Mouse (Mus musculus) naive thymus-derived CD4-positive, alpha-beta T cell, adult 2 months (primary cell): ENCODE data around the gene Kmt2d.

Source experiments
- DNase-seq: peaks from one replicate; pipeline ENCODE4 v3.0.0-alpha.2; 2011; ENCODE audit warnings: low read depth

Gene Kmt2d

DNA sequence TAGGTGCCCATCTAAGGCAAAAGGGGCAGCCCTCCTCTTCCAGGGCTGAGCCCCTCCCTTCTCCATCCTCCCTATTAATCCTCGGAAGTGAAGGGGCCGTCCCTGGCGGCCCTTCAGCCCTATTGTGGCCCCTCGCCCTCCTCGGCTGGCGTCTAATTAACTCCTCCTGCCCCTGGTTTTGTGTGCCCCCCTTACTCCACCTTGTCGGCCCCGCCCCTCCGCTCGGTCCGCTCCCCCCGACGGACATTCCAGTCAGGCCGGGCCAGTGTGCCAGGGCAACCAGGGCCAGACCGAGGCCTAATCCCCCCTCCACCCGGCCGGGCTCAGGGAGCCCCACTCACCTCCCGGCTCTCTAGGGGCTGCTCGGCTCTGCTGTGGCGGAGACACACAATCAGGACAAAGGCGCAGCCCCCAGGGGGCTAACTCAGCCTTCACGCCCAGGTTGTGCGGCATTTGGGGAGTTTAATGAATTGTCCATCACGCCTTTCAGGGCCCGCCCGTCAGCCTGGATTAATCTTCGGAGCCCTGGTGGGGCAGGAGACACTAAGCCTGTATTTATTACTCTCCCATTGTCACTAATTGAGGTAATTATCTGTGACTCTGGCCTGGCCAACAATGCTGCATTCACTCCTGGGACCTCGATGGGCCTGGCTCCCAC is 73.0 kb downstream of the Kmt2d start:
- no peak for DNase-seq

DNA sequence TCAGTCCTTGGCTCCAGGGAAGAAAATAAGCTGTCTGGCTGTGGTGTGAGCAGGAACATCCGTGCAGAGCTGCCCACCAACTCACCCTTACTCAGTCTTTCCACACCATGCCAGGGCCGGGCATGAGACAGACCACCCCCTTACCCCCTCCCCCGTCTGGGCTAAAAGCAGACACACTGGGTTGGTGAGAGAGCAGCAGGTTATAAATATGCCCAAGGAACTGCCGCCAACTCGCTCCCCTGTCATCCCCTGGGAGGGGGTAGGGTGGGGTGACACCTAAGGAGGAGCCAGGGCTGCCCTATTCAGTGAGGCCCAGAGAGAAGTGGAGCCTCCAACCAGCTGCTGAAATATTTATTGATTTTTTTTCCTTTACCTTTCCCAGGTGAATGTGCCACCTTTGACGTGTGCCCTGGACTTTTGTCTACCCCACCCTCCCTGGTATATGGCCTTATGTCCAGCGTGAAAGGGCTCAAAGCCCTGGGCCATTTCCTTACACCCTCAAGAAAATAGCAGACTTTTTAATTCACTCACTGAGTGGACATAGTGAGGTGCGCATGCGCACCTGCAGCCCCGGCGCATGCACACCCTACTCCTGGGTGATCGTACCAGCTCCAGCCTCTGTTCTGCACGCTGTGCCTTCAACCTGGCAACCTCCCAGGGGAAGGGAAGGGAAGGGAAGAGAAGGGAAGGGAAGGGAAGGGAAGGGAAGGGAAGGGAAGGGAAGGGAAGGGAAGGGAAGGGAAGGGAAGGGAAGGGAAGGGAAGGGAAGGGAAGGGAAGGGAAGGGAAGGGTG is 74.0 kb downstream of the Kmt2d start:
- no peak for DNase-seq

DNA sequence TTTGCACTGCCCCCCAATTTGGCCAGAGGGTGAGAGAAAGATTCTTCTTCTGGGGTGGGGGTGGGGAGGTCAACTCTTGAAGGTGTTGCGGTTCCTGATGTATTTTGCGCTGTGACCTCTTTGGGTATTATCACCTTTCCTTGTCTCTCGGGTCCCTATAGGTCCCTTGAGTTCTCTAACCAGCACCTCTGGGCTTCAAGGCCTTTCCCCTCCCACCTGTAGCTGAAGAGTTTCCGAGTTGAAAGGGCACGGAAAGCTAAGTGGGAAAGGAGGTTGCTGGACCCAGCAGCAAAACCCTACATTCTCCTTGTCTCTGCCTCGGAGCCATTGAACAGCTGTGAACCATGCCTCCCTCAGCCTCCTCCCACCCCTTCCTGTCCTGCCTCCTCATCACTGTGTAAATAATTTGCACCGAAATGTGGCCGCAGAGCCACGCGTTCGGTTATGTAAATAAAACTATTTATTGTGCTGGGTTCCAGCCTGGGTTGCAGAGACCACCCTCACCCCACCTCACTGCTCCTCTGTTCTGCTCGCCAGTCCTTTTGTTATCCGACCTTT is 77.8 kb downstream of the Kmt2d start:
- no peak for DNase-seq

DNA sequence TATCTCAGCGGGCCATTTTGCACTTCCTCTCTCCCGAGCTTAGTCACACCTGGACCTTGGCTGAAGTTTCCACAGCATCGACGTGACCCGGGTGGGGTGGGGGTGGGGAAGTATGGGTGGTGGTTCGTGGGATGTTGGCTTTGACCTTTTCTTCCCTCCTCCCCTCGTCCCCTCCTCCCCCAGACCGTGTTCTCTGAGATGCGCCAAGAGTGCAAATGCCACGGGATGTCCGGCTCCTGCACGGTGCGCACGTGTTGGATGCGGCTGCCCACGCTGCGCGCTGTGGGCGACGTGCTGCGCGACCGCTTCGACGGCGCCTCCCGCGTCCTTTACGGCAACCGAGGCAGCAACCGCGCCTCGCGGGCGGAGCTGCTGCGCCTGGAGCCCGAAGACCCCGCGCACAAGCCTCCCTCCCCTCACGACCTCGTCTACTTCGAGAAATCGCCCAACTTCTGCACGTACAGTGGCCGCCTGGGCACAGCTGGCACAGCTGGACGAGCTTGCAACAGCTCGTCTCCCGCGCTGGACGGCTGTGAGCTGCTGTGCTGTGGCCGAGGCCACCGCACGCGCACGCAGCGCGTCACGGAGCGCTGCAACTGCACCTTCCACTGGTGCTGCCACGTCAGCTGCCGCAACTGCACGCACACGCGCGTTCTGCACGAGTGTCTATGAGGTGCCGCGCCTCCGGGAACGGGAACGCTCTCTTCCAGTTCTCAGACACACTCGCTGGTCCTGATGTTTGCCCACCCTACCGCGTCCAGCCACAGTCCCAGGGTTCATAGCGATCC is 78.6 kb downstream of the Kmt2d start:
- peak; percentile 45 for DNase-seq

DNA sequence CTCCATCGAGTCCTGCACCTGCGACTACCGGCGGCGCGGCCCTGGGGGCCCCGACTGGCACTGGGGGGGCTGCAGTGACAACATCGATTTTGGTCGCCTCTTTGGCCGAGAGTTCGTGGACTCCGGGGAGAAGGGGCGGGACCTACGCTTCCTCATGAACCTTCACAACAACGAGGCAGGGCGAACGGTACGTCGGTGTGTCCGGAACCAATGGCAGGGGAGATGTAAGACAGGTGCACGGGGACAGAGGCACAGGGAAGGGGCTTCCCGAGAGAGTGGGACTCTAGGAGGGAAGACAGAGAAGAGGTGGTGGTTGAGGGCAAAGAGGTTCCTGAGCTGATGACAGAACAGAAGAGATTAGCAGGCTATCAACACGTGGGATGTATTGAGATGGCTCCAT is 79.2 kb downstream of the Kmt2d start:
- DNase-seq, result peak; percentile 40

DNA sequence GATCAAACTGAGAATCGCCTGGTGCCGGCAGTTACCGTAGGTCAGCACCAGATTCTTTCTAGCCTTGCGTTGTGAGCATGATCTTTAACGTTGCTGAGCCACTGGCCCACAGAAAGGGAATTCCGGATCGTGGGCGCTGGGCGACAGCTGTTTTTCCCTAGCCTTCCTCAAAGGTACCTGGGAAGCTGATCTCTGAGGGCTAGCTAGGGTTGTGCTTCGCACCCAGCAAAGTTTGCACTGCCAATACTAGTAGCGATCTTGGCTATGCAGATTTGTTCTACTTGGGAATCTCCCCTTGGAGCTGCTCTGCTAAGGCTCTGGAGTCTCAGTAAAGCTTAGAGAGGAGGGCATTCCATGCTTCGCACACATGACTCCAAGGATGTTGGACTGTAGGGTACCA is 79.8 kb downstream of the Kmt2d start:
- DNase-seq, result no peak

DNA sequence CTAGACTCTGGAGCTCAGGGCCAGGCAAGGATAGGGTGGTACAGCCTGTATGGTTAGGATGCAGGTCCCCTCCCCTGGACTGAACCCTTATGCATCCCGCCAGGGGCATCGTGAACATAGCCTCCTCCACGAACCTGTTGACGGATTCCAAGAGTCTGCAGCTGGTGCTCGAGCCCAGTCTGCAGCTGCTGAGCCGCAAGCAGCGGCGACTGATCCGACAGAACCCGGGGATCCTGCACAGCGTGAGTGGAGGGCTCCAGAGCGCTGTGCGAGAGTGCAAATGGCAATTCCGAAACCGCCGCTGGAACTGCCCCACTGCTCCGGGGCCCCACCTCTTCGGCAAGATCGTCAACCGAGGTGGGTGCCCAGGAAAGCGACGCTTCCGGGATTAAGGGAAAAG is 80.2 kb downstream of the Kmt2d start:
- peak; percentile 44 for DNase-seq

DNA sequence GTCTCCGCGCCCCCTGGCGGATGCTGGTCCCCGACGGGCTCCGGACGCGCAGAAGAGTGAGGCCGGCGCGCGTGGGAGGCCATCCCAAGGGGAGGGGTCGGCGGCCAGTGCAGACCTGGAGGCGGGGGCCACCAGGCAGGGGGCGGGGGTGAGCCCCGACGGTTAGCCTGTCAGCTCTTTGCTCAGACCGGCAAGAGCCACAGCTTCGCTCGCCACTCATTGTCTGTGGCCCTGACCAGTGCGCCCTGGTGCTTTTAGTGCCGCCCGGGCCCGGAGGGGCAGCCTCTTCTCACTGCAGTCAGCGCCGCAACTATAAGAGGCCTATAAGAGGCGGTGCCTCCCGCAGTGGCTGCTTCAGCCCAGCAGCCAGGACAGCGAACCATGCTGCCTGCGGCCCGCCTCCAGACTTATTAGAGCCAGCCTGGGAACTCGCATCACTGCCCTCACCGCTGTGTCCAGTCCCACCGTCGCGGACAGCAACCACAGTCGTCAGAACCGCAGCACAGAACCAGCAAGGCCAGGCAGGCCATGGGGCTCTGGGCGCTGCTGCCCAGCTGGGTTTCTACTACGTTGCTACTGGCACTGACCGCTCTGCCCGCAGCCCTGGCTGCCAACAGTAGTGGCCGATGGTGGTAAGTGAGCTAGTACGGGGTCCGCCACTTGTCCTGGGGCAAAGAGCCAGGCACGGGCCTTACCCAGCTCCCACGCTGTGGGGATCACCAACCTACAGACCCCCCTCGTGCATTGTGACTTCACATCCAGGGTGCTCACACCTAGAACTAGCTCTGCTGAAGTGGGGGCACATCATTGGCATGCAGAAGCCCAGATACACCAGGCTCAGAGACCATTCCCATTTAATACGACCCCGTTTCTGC is 81.1 kb downstream of the Kmt2d start, which contains the start of gene Wnt1:
Gene Wnt1, plus strand, starts transcription at position 197 of the 875 bp plus-strand sequence.
- peak; percentile 76 for DNase-seq

DNA sequence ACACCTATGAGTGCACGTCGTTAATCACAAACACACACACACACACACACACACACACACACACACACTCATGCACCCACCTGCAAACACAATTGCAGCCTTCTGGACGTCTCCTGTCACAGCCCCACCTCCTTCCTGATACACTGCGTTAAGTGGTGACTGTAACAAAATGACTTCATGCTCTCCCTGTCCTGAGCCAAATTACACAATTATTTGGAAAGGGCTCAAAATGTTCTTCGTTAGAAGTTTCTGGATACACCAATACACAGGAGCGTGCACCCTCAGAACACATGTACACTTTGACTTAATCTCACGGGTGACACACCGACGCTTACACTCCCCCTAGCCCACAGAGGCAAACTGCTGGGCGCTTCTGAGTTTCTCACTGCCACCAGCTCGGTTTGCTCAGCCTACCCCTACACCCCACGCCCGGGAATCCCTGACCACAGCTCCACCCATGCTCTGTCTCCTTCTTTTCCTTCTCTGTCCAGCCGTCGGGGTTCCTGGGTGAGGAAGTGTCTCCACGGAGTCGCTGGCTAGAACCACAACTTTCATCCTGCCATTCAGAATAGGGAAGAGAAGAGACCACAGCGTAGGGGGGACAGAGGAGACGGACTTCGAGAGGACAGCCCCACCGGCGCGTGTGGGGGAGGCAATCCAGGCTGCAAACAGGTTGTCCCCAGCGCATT is 81.9 kb downstream of the Kmt2d start:
- no peak for DNase-seq

DNA sequence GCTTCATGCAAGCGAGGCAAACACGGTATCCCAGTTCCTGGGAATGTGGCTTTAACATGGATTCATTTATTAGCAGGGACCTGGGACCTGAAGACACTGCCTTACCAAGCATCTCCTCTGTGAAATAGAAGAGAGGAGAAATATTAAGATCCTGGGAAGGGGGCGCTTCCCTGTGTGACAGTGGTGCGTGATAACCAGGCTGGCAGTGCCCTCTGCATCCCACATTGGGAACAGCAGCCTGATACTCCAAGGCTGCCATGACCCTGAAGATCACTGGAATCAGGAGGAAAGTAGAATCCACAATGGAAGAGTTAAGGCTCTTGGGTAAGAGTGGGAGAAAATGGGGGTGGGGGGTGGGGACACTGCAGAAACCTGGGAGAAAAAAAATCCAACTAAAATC is 83.1 kb downstream of the Kmt2d start:
- DNase-seq, result no peak

DNA sequence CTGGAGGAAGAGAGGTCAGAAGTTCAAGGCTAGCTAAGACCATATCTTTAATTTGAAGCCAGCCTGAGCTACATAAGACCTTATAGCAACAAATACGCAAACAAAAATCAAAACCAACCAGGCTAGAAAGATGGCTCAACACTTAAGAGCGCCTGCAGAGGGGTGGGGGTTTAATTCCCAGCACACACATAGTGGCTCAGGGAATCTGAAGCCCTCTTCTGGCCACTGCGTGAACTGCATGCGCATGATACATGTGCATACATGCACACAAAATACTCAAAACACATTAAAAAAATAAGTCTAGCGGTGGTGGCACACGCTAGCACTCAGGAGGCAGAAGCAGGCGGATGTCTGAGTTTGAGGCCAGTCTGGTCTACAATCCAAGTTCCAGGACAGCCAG is 85.3 kb downstream of the Kmt2d start:
- peak; percentile 55 for DNase-seq
